Mouse (Mus musculus): ENCODE measurements around the gene Ddx11. TPM values are rescaled to one million over a fixed set of nuclear protein-coding genes. Genes with fewer than 3 reads are reported as not detected.
A peak's percentile ranks its signal among the peaks of the same experiment; 100 is the strongest.

Gene Ddx11
- polyA plus RNA-seq, 1 experiment from 2014 or later = 3.6 TPM

DNA sequence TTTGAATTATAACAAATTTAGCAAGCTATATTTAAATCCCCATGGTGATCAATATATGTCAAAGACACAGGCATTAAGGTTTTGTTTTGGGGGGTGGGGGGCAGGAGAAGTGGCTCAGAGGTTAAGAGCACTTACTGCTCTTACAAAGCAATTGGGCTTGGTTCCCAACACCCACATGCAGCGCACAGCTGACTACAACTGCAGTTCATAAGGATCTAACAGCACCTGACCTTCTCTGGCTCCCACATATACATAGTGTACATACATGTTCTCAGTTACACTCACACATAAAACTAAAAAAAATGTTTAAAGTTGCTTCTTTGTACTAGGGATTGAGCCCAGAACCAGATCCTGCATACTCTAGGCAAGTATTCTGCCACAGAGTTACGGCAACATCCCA lies 31.9 kb upstream of the Ddx11 start:
- Histone ChIP-seq H3K36me3 (ENCODE audit: control insufficient read depth, insufficient read depth, low read length) (peaks cover 14% of the 10 kb centered on the region), H3K4me1 (ENCODE audit: control insufficient read depth, insufficient read depth, low read length) (no peaks in the 10 kb centered on the region), H3K4me3 (ENCODE audit: low read depth, low read length) (no peak overlapping the region), H3K9ac (replicated peaks; ENCODE audit: low read depth, low read length) (no peak overlapping the region), H3K4me2 (ENCODE audit: low read depth, low read length) (no peak overlapping the region), H3K27ac (ENCODE audit: low read depth, low read length) (no peak overlapping the region), H3K9me3 (ENCODE audit: control insufficient read depth, low read length) (no peaks in the 10 kb centered on the region), H3K27me3 (ENCODE audit: control insufficient read depth, insufficient read depth, low read length) (no peaks in the 10 kb centered on the region)
- ATAC-seq (ENCODE audit: low read depth) = no peak
- 95% methylated on average over 2 of the region's 2 CpGs for WGBS

- peaks cover 13% of the 10 kb centered on the region for H3K36me3 ChIP-seq (ENCODE audit: control insufficient read depth, insufficient read depth, low read length)
- peaks cover 3% of the 10 kb centered on the region; the same call in 1 of the 2 replicates for H3K4me1 ChIP-seq (ENCODE audit: control insufficient read depth, insufficient read depth, low read length)
- H3K9ac ChIP-seq (replicated peaks; ENCODE audit: low read depth, low read length) = no peak overlapping the region
- H3K27ac ChIP-seq (ENCODE audit: low read depth, low read length) = no peak overlapping the region
- no peak overlapping the region for H3K4me3 ChIP-seq (ENCODE audit: low read depth, low read length)
- no peaks in the 10 kb centered on the region for H3K27me3 ChIP-seq (ENCODE audit: control insufficient read depth, insufficient read depth, low read length)
- H3K4me2 ChIP-seq (ENCODE audit: low read depth, low read length) = no peak overlapping the region
- H3K9me3 ChIP-seq (ENCODE audit: control insufficient read depth, low read length) = no peaks in the 10 kb centered on the region
- ATAC-seq (ENCODE audit: low read depth) = no peak
- WGBS = 97% methylated on average over 2 of the region's 2 CpGs
Measured at GRCm38 (mm10) chr17:66092065-66092464, 31.3 kb upstream of the Ddx11 start.

DNA sequence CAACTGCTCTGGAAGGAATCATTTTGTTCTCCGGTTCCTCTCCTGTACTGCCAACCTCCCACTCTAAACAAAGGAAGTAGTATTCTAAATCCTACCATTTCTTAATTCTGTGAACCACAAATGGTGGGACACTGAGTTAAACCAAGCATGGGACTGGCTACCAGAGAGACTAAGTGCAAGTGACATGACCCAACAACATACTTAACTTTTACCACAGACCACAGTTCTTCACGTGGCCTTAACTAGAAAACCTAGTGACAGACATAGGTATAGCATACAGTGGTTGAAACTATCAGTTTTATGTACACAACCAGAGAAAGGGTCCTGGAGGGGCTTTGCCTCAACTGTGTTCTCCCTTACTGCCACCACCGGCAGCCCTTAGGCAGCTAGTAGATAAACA lies 30.7 kb upstream of the Ddx11 start:
- no peaks in the 10 kb centered on the region for H3K9me3 ChIP-seq (ENCODE audit: control insufficient read depth, low read length)
- H3K27me3 ChIP-seq (ENCODE audit: control insufficient read depth, insufficient read depth, low read length) = no peaks in the 10 kb centered on the region
- no peak overlapping the region for H3K4me3 ChIP-seq (ENCODE audit: low read depth, low read length)
- no peak overlapping the region for H3K9ac ChIP-seq (replicated peaks; ENCODE audit: low read depth, low read length)
- no peak for ATAC-seq (ENCODE audit: low read depth)
- WGBS = 86% methylated on average over 3 of the region's 3 CpGs
- no peak overlapping the region for H3K27ac ChIP-seq (ENCODE audit: low read depth, low read length)
- peaks cover 10% of the 10 kb centered on the region; the same call in 1 of the 2 replicates for H3K36me3 ChIP-seq (ENCODE audit: control insufficient read depth, insufficient read depth, low read length)
- no peak overlapping the region for H3K4me2 ChIP-seq (ENCODE audit: low read depth, low read length)
- peaks cover 3% of the 10 kb centered on the region; the same call in 1 of the 2 replicates for H3K4me1 ChIP-seq (ENCODE audit: control insufficient read depth, insufficient read depth, low read length)

- Histone ChIP-seq H3K4me1 (ENCODE audit: control insufficient read depth, insufficient read depth, low read length) (peaks cover 14% of the 10 kb centered on the region), H3K4me2 (ENCODE audit: low read depth, low read length) (peak overlapping the region; percentile 97), H3K27me3 (ENCODE audit: control insufficient read depth, insufficient read depth, low read length) (no peaks in the 10 kb centered on the region), H3K9ac (replicated peaks; ENCODE audit: low read depth, low read length) (peak overlapping the region; percentile 80), H3K9me3 (ENCODE audit: control insufficient read depth, low read length) (no peaks in the 10 kb centered on the region), H3K36me3 (ENCODE audit: control insufficient read depth, insufficient read depth, low read length) (no peaks in the 10 kb centered on the region), H3K27ac (ENCODE audit: low read depth, low read length) (peak overlapping the region; percentile 91), H3K4me3 (ENCODE audit: low read depth, low read length) (peak overlapping the region; percentile 69)
- 1% methylated on average over 41 of the region's 41 CpGs for WGBS
- ATAC-seq (ENCODE audit: low read depth) = no peak; the same call in 1 of the 2 replicates
Measured at GRCm38 (mm10) chr17:66100566-66101379, 22.5 kb upstream of the Ddx11 start.

GRCm38 (mm10) chr17:66101380-66102330 lies 21.7 kb upstream of the Ddx11 start, which contains the start of gene Ndufv2:
Ndufv2 (minus strand) TSS chr17:66101559.
- peak within 1 kb of the TSS; percentile 97 for H3K4me2 ChIP-seq (ENCODE audit: low read depth, low read length)
- no peaks in the 10 kb centered on the region for H3K9me3 ChIP-seq (ENCODE audit: control insufficient read depth, low read length)
- no peaks in the 10 kb centered on the region for H3K27me3 ChIP-seq (ENCODE audit: control insufficient read depth, insufficient read depth, low read length)
- H3K36me3 ChIP-seq (ENCODE audit: control insufficient read depth, insufficient read depth, low read length) = no peaks in the 10 kb centered on the region
- peak; percentile 99 for ATAC-seq (ENCODE audit: low read depth)
- H3K4me1 ChIP-seq (ENCODE audit: control insufficient read depth, insufficient read depth, low read length) = peaks cover 14% of the 10 kb centered on the region
- H3K27ac ChIP-seq (ENCODE audit: low read depth, low read length) = peak within 1 kb of the TSS; percentile 91
- WGBS = 1% methylated on average over 67 of the region's 67 CpGs
- peak within 1 kb of the TSS; percentile 69 for H3K4me3 ChIP-seq (ENCODE audit: low read depth, low read length)
- H3K9ac ChIP-seq (replicated peaks; ENCODE audit: low read depth, low read length) = peak within 1 kb of the TSS; percentile 80

DNA sequence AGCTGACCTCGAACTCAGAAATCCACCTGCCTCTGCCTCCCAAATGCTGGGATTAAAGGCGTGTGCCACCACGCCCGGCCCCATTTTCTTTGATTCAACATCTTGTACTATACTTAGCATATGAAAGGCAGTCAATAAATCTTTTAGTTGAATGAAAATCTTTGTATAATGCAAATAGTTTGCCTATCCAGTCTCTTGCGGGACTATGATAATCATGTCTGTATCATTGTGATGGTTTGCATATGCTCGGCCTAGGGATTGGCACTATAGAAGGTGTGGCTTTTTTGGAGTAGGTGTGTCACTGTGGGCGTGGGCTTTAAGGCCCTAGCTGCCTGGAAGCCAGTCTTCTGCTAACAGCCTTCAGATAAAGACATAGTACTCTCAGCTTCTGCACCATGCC lies 19.2 kb upstream of the Ddx11 start:
- no peak overlapping the region for H3K4me2 ChIP-seq (ENCODE audit: low read depth, low read length)
- H3K27me3 ChIP-seq (ENCODE audit: control insufficient read depth, insufficient read depth, low read length) = no peaks in the 10 kb centered on the region
- peaks cover 10% of the 10 kb centered on the region for H3K4me1 ChIP-seq (ENCODE audit: control insufficient read depth, insufficient read depth, low read length)
- WGBS = 80% methylated on average over 7 of the region's 7 CpGs
- no peaks in the 10 kb centered on the region for H3K36me3 ChIP-seq (ENCODE audit: control insufficient read depth, insufficient read depth, low read length)
- H3K27ac ChIP-seq (ENCODE audit: low read depth, low read length) = no peak overlapping the region
- H3K9ac ChIP-seq (replicated peaks; ENCODE audit: low read depth, low read length) = no peak overlapping the region
- no peak for ATAC-seq (ENCODE audit: low read depth)
- H3K4me3 ChIP-seq (ENCODE audit: low read depth, low read length) = no peak overlapping the region
- H3K9me3 ChIP-seq (ENCODE audit: control insufficient read depth, low read length) = no peaks in the 10 kb centered on the region

GRCm38 (mm10) chr17:66106601-66107267 lies 16.6 kb upstream of the Ddx11 start:
- Histone ChIP-seq H3K4me3 (ENCODE audit: low read depth, low read length) (no peak overlapping the region), H3K36me3 (ENCODE audit: control insufficient read depth, insufficient read depth, low read length) (no peaks in the 10 kb centered on the region), H3K27ac (ENCODE audit: low read depth, low read length) (no peak overlapping the region), H3K4me2 (ENCODE audit: low read depth, low read length) (no peak overlapping the region), H3K27me3 (ENCODE audit: control insufficient read depth, insufficient read depth, low read length) (no peaks in the 10 kb centered on the region), H3K9ac (replicated peaks; ENCODE audit: low read depth, low read length) (no peak overlapping the region), H3K9me3 (ENCODE audit: control insufficient read depth, low read length) (no peaks in the 10 kb centered on the region), H3K4me1 (ENCODE audit: control insufficient read depth, insufficient read depth, low read length) (no peaks in the 10 kb centered on the region; the same call in 1 of the 2 replicates)
- 53% methylated on average over 10 of the region's 10 CpGs for WGBS
- ATAC-seq (ENCODE audit: low read depth) = no peak

- H3K9me3 ChIP-seq (ENCODE audit: control insufficient read depth, low read length) = no peaks in the 10 kb centered on the region
- H3K27me3 ChIP-seq (ENCODE audit: control insufficient read depth, insufficient read depth, low read length) = no peaks in the 10 kb centered on the region
- WGBS = 73% methylated on average over 8 of the region's 8 CpGs
- ATAC-seq (ENCODE audit: low read depth) = no peak
- H3K4me1 ChIP-seq (ENCODE audit: control insufficient read depth, insufficient read depth, low read length) = peaks cover 5% of the 10 kb centered on the region
- H3K36me3 ChIP-seq (ENCODE audit: control insufficient read depth, insufficient read depth, low read length) = no peaks in the 10 kb centered on the region
- no peak overlapping the region for H3K27ac ChIP-seq (ENCODE audit: low read depth, low read length)
- no peak overlapping the region for H3K4me3 ChIP-seq (ENCODE audit: low read depth, low read length)
- no peak overlapping the region for H3K4me2 ChIP-seq (ENCODE audit: low read depth, low read length)
- no peak overlapping the region for H3K9ac ChIP-seq (replicated peaks; ENCODE audit: low read depth, low read length)
Measured at GRCm38 (mm10) chr17:66107466-66107865, 15.9 kb upstream of the Ddx11 start.

Data from neural tube, embryonic 14.5 days (tissue).